Mouse (Mus musculus) c-Kit-negative CD71-positive TER-119-positive erythroid progenitor cells, embryonic 14.5 days (primary cell): ENCODE measurements around the gene Ccn2.
A peak's percentile ranks its signal among the peaks of the same experiment; 100 is the strongest.
"Not testable (repeated sequence)": the region's sequence is repeated elsewhere in the genome, so short reads cannot be mapped to it uniquely, and the experiment has no call there.

Experiments used
- DNase-seq: peaks from one replicate; pipeline ENCODE4 v3.0.0-alpha.2; 2013; ENCODE audit warnings: low read depth, low spot score

Gene Ccn2

DNA sequence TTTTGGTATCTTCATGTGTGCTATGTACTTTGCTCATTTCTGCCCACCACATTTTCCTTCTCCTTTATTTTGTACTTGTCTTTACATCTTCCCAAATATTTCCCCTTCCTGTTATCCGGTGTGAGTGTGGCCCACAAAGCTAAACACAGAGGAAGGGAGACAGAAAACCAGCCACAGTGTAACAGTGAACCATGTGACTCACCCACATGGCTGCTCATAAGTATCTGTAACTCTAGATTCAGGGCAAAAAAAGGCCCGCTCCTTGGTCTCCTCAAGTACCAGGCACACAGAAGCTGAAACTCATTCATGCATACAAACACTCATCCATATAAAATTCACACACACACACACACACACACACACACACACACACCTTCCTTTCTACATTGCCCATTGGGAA is 7.8 kb downstream of the Ccn2 start:
- no peak for DNase-seq

- no peak for DNase-seq
Observed at GRCm38 (mm10) chr10:24603727-24604126, 8.5 kb downstream of the Ccn2 start.

DNA sequence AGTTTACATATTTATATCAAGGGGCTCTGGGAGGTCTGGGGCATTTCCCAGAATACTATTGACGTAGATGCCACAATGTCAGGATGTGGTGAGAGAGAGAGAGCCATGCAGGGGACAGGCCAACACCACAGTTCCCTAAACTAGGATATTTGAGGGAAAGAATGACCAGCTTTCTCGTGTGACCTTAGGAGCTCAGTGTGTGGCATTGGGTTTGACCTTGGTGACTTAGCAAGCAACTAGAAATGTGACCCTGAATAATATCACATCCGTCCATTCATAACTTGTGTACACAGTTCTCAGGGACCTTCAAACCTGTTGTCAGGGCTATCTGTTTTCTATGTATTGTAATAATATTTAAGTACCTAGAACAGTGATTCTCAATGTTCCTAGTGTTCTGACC is 13.9 kb downstream of the Ccn2 start:
- no peak for DNase-seq

DNA sequence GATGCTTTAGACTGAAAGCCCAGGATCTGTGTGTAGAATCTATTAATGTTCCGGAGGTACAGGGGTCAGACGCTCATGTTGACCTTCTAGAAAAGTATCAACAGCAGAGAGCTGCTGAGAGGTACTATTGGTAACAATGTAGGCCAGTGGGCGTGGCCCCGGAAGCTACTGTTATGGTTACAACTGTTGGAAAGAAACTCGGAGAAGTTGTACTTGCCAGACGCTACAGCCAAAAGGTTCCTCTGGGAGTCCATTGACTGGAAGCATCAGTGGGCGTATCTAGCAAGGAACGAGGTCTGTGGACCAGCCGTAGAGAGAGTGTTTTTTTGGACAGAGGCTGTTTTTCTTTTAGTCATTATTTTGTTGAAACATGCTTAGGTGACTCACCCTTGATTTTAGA is 14.5 kb downstream of the Ccn2 start:
- no peak for DNase-seq

GRCm38 (mm10) chr10:24614726-24615125 is 19.5 kb downstream of the Ccn2 start:
- DNase-seq: no peak

GRCm38 (mm10) chr10:24615799-24616198 is 20.6 kb downstream of the Ccn2 start:
- DNase-seq: no peak

DNA sequence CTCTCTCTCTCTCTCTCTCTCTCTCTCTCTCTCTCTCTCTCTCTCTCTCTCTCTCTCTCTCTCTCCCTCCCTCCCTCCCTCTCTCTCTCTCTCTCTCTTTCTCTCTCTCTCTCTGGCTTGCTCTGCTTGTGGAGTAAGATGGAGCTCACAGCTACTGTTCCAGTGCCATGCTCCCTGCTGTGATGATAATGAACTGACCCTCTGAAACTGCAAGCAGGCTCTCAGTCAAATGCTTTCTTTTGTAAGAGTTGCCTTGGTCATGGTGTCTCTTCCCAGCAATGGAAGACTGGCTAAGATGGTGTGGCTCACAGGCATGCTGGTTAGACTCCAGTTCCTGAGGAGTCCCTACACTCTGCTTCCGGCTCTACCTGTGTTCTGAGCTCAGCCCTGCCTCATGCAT is 21.3 kb downstream of the Ccn2 start:
- not testable (repeated sequence) for DNase-seq

GRCm38 (mm10) chr10:24621572-24621971 is 26.3 kb downstream of the Ccn2 start:
- peak; percentile 19 for DNase-seq

- DNase-seq: peak; percentile 46
Observed at GRCm38 (mm10) chr10:24622586-24622985, 27.3 kb downstream of the Ccn2 start.

GRCm38 (mm10) chr10:24625060-24625701 is 29.9 kb downstream of the Ccn2 start:
- peak; percentile 11 for DNase-seq

- DNase-seq: no peak
Observed at GRCm38 (mm10) chr10:24627262-24627661, 32.0 kb downstream of the Ccn2 start.

DNA sequence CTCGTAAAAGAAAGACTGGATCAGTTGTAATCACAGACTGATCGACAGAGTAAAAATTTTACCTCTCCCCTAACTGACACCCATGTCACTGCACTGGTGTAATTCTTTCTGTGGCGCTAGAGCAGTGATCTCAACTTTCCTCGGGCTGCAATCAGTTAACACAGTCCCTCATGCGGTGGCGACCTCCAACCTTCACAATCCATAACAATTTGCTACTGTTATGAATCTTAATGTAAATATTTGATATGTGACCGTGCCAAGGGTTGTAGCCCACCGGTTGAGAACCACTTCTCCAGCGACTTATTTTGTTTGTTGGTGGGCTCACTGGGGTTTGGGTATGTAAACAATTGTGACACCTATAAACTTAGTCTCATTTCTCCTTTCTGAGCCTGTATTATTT is 33.2 kb downstream of the Ccn2 start:
- DNase-seq: no peak

- DNase-seq: no peak
Observed at GRCm38 (mm10) chr10:24629086-24629720, 34.0 kb downstream of the Ccn2 start.

- DNase-seq: peak; percentile 21
Observed at GRCm38 (mm10) chr10:24630469-24631081, 35.3 kb downstream of the Ccn2 start.

DNA sequence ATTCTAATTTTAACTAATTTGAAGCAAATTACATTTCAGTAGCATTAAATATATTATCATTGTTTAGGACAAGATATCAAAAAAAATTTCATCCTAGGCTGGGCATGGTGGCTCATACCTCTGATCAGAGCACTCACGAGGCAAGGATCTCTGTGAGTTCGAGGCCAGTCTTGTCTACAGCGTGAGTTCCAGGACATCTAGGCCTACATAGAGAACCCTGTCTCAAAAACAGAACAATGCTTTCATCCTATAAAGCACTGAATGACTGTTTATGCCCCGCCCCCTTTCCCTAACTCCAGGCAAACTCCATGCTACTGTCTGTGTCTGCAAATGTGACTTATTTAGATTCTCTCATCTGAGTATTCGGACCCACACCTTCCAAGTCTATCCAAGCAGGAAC is 35.9 kb downstream of the Ccn2 start:
- no peak for DNase-seq

DNA sequence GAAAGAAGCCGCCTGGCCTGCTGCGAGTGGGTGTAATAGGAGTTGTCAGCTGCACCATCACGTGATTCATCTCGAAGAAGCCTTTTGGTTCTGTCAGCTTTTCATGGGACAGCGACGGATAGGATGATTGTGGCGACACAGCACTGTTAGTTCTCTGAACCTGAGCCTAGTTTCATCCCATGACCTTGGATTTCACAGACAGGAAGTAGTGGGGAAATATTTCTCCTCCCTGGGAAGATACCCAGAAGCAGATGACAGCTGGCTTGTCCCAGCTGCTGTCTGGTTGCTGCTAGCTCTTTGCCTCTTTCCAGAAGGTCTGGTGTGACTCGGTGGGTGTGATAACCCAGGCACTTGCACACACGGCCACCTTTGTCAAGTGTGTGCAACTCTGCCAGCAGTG is 39.0 kb downstream of the Ccn2 start:
- DNase-seq: no peak

DNA sequence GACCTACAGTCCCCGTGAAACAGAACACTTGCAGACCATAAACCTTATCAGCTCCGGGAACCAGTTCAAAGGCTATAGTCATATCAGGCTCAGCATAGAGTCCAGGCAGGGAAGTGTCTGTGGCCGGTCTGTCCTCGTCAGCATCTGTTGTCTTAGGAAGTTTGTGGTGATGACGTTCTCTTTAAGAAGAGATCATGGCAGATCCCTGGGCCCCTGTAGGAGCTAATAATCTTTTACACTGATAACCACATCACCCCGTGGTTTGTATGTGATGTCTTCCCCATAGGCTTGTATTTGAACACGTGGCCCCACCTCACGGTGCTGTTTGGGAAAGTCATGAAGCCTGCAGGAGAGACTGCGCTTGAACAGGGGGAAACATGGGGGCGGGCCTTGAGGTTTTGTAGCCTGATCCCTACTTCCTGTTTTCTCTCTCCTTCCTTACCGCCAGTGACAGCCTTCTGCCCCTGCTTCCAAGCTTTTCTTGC is 40.1 kb downstream of the Ccn2 start:
- no peak for DNase-seq

DNA sequence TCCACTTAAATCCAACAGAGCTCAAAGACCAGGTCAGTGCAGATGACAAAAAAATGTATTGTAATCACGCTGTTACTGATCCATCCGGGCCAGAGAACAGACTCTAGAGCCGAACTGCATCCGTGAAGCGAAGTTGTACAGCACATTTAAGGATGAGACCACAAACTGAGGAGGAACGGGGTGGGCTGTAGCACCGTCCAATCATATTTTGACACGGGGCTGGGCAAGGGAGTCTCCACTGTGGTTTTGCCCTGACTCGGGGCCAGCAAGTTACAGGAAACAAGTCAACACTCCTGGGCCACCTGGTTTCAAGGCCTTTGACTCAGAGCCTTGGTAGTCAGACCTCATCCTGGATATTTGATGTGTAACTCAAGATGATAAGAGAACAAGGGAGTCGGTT is 40.6 kb downstream of the Ccn2 start:
- DNase-seq: no peak

DNA sequence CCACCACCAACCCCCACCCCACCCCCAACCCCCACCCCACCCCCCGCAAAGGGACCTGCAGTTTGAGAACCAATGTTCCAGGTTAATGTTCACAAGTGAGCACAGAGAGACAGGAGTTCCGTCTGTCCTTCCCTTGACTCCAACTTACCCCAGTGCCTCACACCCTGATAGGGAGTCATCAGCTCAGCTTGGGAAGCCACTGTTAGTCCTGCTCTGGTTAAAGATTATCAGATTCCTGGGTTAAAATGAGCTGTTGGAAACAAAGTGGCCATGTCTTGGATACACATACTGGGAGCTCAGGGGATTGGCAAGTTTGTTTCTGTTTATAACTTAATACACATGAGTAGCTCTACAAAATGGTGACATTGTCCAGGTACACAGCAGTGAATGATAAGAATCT is 41.7 kb downstream of the Ccn2 start:
- DNase-seq: no peak

GRCm38 (mm10) chr10:24638306-24639070 is 43.2 kb downstream of the Ccn2 start:
- no peak for DNase-seq

GRCm38 (mm10) chr10:24639596-24639995 is 44.4 kb downstream of the Ccn2 start:
- no peak for DNase-seq

DNA sequence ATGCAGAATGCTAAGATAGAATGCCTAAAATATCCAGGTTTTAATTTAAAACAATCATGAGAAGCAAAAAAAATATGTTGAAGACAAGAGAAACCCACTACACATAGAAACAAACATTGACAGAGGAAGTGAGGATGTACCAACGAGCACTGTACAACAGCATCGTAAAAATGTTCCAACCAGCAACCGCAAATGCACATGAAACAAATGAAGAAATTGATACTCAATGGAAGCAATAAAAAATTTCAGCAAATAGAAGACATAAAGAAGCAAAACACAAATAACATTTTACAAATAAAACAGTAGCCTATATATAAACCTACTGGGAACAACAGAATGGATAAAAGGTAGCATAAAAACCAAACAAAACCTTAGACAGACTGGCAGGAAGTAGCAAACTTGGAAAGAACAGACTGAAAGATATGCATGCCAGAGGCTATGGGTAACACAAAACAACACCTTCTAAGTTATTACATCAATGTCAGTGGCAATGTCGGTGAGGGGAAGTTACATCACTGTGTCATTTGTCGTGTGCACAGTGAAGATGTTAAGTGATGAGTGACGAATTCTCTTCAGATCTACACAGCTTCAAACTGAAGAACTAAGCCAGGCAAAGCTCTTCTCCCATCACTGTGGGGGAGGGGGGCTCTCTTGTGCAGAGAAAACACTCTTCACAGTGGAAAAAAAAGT is 45.1 kb downstream of the Ccn2 start:
- no peak for DNase-seq
